Mouse (Mus musculus): ENCODE data around the gene Gm42417.

Gene Gm42417

DNA sequence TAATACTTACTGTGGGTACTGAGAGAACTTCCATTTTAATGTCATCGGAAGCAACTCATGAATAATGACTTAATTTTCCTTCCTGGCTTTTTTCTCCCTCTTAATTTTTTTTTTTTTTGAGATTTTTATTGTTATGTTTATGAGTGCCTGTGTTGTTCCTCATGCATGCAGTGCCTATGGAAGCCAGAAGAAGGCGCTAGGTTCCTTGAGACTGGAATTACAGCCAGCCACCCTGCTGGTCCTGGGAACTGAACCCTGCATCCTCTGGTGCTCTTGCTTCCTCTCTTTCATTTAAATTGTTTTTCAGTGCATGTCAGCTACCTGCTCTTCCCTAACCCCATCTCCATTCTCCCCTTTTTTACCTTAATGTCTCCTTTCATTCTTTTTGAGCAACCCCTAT lies 25.5 kb downstream of the Gm42417 start:
- DNase-seq = no peak

DNA sequence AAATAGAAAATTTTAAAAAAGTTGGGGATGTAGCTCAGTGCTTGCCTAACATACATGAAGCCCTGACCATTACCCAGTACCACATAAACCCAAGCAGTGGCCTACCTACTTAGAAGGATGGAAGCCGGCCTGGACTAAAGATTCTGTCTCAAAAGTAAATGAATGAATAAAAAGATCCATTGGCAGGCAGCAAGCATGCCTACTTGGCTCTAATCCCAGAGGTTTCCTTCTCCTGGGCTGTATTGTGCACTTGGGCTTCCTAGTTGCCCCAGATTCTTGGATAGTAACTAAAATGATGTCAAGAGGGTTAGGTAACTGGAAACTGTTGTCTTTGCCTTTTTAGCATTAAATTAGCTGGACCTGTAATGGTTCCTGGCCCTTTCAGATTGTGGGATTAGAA lies 25.9 kb downstream of the Gm42417 start:
- DNase-seq = no peak

- DNase-seq = no peak
Measured at GRCm38 (mm10) chr1:36512966-36513280, 26.3 kb downstream of the Gm42417 start.

- DNase-seq = peak; percentile 57 to 65
Measured at GRCm38 (mm10) chr1:36512089-36512965, 26.9 kb downstream of the Gm42417 start.

DNA sequence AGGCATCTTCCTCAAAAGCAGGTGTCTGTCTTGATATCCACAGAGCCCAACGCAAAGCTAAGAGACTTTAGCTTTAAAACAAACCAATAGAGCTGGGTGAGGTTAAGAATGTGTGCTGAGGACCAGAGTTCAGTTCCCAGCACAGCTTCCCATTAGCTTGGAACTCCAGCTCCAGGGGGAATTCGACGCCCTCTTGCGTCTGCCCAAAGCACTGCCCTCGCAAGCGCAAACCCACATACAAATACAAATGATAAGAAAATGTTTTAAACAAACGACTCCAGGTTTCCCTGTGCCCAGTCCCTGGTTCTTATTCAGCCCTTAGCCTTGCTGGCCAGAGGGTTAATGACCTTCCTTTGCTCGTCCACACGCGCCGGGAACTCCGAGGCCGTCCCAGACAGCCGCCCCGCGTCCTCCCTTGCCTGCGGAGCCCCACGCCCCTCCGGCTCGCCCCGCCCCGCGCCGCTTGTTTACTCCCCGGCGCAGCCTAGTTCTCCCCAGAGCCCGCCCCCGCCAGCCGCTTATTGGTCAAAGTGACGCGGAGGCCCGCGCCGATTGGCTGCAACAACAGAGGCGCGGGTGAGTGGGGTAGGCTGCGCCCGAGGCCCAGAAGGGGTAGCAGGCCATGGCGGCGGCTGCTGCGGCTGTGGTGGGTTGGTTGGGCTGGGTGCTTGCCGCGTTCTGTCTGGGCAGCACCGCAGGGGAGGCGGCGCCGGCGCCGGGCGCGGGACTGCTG lies 27.8 kb downstream of the Gm42417 start, which contains the start of gene Cnnm3:
Cnnm3 (plus strand) TSS at position 579 of the 733 bp plus-strand sequence.
- DNase-seq = peak; percentile 99 to 100

GRCm38 (mm10) chr1:36508238-36508637 lies 31.0 kb downstream of the Gm42417 start:
- DNase-seq = no peak

DNA sequence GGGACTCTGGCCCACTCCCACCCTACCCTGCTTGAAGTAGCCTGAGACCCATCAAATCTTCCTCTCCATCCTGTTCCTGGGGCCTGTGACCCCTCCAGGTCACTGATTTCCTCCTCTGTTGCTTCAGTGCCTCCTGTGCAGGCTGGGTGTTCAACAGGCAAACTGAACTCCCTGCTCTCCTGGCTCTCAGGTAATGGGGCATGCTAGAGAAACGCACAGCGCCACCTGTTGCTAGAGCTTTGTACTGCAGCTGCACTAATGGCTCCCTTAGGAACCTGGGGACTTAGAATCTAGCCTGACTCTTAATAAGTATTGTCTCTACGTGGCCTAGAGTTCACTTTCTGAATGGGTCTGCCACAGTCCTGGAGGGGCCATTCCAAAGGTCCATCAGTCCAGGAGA lies 38.0 kb downstream of the Gm42417 start:
- peak; percentile 84 to 86 for DNase-seq

DNA sequence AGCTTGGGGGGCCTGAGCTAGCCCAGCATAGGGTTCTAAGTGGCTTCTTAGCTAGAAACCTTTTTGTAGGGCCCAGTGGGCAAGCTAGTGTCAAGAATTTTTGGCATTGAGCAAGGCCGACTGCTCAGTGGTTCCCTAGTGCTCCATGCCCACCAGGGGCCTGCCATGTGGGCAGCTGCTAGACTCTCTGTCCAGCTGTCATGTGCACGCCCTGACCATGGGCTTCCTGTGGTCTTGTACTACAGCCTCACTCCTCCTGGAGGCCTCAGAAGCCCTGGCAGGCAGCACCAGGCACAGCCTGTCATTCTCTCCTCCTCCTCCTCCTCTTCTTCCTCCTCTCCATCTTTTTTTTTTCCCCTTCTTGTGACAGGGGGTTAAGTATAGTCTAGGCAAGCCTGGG lies 41.9 kb downstream of the Gm42417 start:
- DNase-seq = no peak

- DNase-seq = no peak
Measured at GRCm38 (mm10) chr1:36496719-36497118, 42.5 kb downstream of the Gm42417 start.

GRCm38 (mm10) chr1:36493299-36493698 lies 45.9 kb downstream of the Gm42417 start:
- DNase-seq = no peak

GRCm38 (mm10) chr1:36492416-36493139 lies 46.7 kb downstream of the Gm42417 start:
- DNase-seq = no peak

DNA sequence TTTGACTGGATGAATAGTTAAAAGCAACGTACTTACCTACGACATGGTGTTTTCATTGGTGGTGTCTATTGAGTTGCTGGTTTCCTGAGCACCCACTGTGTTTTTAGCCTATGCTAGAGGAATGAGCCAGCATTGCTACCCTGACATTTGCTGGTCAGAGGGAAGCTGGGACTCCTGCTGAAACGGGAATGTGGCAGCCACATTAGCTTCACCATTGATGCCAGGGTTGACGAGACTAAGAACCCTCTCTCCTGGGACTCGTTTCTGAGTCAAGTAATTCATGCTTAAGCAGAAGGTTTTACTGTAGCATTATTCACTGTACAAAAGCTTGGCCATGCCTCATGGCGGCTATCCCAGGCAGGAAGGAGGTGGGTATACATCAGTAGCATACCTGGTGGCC lies 49.6 kb downstream of the Gm42417 start:
- DNase-seq = no peak

DNA sequence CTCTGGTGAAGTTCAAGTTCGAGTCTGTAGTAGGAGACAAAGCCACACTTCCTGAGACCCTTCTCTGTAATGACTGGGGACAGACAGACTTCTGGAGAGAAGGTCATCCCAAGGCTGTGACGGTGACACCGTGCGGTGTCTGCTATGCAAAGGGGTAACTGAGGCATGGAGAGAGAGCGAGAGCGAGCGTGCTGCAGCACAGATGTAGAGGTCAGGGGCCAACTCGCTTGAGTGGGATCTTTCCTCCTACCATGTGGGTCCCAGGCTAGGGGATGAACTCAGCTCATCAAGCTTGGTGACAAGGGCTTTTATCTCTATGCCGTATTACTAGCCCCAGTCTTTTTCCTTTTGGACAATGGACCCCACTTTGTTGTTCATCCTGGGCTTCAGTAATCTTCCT lies 52.1 kb downstream of the Gm42417 start:
- DNase-seq = no peak

GRCm38 (mm10) chr1:36485080-36485479 lies 54.1 kb downstream of the Gm42417 start:
- no peak for DNase-seq

GRCm38 (mm10) chr1:36483825-36484224 lies 55.4 kb downstream of the Gm42417 start:
- no peak for DNase-seq
